Mouse (Mus musculus): ENCODE measurements around the gene Maff.

DNA sequence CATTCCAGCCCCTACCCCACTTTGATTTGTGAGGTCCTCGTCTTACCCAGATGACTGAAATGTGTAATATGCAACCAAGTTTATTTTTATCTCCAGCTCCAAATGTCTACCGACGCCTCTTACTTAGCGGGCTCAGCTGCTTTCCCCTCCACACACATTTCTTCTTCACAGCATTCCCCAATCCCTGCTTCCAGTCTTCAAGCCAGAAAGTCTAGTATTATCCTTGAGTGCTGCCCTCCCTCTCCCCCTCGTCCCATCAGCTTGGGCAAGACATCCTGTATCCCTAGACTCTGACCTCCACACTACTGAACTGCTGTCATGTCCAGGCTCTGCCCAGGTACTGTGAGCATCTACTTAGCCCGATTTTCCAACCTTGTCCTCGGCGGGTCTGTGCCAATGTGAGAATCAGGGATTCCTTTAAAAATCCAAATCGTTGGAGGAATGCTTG, 57.4 kb downstream of the Maff start:
- TF ChIP-seq GATA1 (IDR thresholded peaks at IDR 0.05; ENCODE audit: low read length), result no peak
- no peak for TF ChIP-seq TAL1 (IDR thresholded peaks at IDR 0.05; ENCODE audit: low read length)
